Mouse (Mus musculus) embryonic facial prominence, embryonic 12.5 days (tissue): ENCODE measurements around the gene Gm42417. TPM values are rescaled to one million over a fixed set of nuclear protein-coding genes. Genes with fewer than 3 reads are reported as not detected.

ENCODE experiments used
- ATAC-seq: fragments of 200-750 bp; cut with Nextera tagmentation; 2 replicates; pipeline ENCODE4 v1.8.0; 2017; ENCODE audit not compliant: insufficient number of reproducible peaks, insufficient read depth, low FRiP score, low TSS enrichment
- H3K27ac ChIP-seq: fragments of 300-500 bp; sonication (generic); 2 replicates; pipeline ENCODE4 v1.5.1; 2016; ENCODE audit warnings: mild to moderate bottlenecking
- H3K27me3 ChIP-seq: fragments of 300-500 bp; sonication (generic); 2 replicates; pipeline ENCODE4 v1.6.1; 2016; ENCODE audit warnings: mild to moderate bottlenecking, moderate library complexity
- H3K36me3 ChIP-seq: fragments of 300-500 bp; sonication (generic); 2 replicates; pipeline ENCODE4 v1.6.1; 2016; ENCODE audit warnings: mild to moderate bottlenecking
- H3K4me1 ChIP-seq: fragments of 300-500 bp; sonication (generic); 2 replicates; pipeline ENCODE4 v1.6.1; 2016
- H3K4me2 ChIP-seq: fragments of 300-500 bp; sonication (generic); replicated peaks from 2 replicates; pipeline ENCODE4 v1.6.1; 2016; ENCODE audit warnings: mild to moderate bottlenecking, moderate library complexity
- H3K4me3 ChIP-seq: fragments of 300-500 bp; sonication (generic); 2 replicates; pipeline ENCODE4 v1.5.1; 2016; ENCODE audit warnings: mild to moderate bottlenecking
- H3K9ac ChIP-seq: fragments of 300-500 bp; sonication (generic); 2 replicates; pipeline ENCODE4 v1.6.1; 2016; ENCODE audit warnings: mild to moderate bottlenecking, moderate library complexity
- H3K9me3 ChIP-seq: fragments of 300-500 bp; sonication (generic); 2 replicates; pipeline ENCODE4 v1.6.1; 2016; ENCODE audit warnings: mild to moderate bottlenecking, moderate library complexity
- WGBS: fragments of 180-500 bp; shearing (Covaris S2); methylation state at CpG from one replicate; pipeline ENCODE4 v1.1.7; 2016; 5-methylcytosine and 5-hydroxymethylcytosine counted together
- polyA plus RNA-seq: library from polyadenylated mRNA; unstranded; fragments of >200 nt; fragmentation: Nextera tagmentation; extraction: Ambion mirVana; gene quantifications from 2 replicates; pipeline ENCODE4 v1.2.1, GENCODE M21; 2016

The Gm42417 gene
- polyA plus RNA-seq, 1 experiment from 2014 or later, result 0.49 TPM

DNA sequence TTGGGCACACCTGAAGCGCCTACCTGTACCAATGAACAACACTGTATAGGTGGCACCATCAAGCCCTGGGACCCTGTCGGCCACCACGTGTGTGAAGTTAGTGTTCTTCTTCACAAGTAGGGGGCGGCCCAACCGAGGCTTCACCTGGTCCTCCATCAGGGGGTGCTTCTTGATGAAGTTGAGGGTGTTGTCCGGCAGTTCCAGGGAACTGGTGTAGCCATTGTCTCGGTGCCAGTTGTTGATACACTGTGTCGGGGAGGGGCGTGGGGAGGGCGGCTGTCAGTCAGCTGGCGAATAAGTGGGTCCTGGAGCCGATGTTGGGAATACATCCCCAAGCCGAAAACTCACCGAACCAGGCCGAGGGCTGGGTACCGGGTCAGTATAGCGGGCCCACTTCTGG lies 12.7 kb upstream of the Gm42417 start:
- ATAC-seq, result no peak
- 85% methylated on average over 17 of the region's 17 CpGs for WGBS
- Histone ChIP-seq H3K36me3 (peaks cover 68% of the 10 kb centered on the region), H3K9ac (no peak overlapping the region), H3K4me2 (no peak overlapping the region), H3K27ac (no peak overlapping the region), H3K27me3 (no peaks in the 10 kb centered on the region), H3K4me3 (no peak overlapping the region), H3K4me1 (peaks cover 48% of the 10 kb centered on the region), H3K9me3 (no peaks in the 10 kb centered on the region)

DNA sequence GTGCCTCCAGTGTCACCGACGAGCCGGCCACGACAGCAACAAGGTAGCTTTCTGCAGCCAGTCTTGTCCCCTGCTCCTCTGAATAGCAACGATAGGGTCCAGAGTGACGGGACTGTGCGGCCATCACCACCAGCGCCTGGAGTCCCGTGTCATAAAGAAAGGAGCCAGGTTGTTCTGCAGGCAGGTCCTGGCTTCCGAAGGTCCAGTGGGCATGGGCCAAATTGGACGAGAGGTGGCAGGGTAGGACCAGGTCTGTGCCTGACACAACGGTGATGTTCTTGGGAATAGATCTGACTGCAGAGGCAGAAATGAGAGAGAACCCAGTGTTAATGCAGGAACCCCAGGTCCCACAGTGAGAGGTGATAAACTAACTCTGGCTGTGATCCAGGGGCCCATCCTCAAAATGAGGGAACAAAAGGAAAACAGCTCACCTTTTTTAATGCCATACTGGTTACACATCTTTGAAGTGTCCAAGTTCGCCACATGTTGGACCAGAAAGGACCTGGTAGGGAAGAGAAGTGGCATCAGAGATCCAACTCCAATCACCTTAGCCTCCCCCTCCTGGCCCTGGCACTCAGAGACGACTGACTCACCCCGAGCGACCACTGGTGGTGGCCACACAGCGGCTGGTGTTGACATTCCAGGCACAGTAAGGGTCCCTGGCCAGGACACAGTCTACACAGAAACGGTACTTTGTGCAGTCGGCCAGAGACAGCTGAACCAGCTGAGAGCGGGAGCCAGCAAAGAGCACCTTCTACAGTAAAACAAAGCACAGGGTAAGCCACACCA lies 11.0 kb upstream of the Gm42417 start:
- H3K27ac ChIP-seq, result 0 out of 2 replicates have a peak overlapping the region, but pooled peaks have one; percentile 74
- no peaks in the 10 kb centered on the region for H3K27me3 ChIP-seq
- WGBS, result 77% methylated on average over 20 of the region's 20 CpGs
- ATAC-seq, result no peak
- no peak overlapping the region for H3K4me3 ChIP-seq
- H3K9ac ChIP-seq, result no peak overlapping the region; the same call in 1 of the 2 replicates
- peaks cover 67% of the 10 kb centered on the region for H3K36me3 ChIP-seq
- no peaks in the 10 kb centered on the region for H3K9me3 ChIP-seq
- no peak overlapping the region for H3K4me2 ChIP-seq
- H3K4me1 ChIP-seq, result peaks cover 52% of the 10 kb centered on the region

DNA sequence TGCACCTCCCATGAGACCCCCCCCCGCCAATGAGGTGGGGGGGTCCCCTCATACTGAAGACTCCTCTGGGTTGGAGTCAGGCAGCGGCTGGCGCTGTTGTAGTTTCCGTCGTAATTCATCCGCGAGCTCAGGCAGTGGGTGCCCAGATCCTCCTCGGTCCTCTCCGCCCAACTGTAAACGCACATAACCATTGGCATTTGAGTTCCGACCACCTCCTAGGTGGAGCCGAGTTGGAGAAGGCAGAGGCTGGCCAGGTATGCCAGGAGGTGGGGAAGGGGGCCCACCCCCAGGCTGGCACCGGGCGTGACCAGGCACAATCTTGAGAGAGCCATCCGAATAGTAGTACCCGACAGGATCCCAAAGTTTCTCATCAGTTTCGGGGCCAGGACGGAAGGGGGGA lies 10.3 kb upstream of the Gm42417 start:
- Histone ChIP-seq H3K27ac (peak overlapping the region; percentile 74; the same call in 1 of the 2 replicates), H3K4me2 (0 out of 2 replicates have a peak overlapping the region, but pooled peaks have one; percentile 9), H3K27me3 (no peaks in the 10 kb centered on the region), H3K9me3 (no peaks in the 10 kb centered on the region), H3K36me3 (peaks cover 60% of the 10 kb centered on the region), H3K4me3 (no peak overlapping the region), H3K4me1 (peaks cover 45% of the 10 kb centered on the region), H3K9ac (peak overlapping the region; percentile 24; the same call in 1 of the 2 replicates)
- 86% methylated on average over 18 of the region's 18 CpGs for WGBS
- no peak for ATAC-seq

DNA sequence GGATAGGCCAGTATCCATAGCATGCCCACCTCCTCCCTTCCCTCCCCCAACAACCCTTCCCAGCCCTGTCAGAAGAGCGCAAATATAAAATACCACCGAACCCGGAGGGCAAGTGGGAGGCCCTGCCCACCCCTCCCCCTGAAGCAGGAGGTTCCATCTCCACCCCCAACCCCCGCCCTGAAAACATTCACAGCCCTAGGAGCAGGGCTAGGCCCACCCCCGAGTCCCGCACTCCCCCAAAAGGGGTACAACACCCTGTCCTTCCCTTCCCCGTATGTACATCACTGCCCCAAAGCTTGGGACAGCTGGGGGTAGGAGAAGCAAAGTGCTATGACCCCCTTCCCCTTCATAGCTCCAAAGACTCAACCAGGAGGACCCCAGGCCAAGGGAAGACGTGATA lies 9.5 kb upstream of the Gm42417 start:
- no peaks in the 10 kb centered on the region for H3K9me3 ChIP-seq
- H3K4me3 ChIP-seq, result no peak overlapping the region
- 0 out of 2 replicates have a peak overlapping the region, but pooled peaks have one; percentile 9 for H3K4me2 ChIP-seq
- H3K36me3 ChIP-seq, result peaks cover 52% of the 10 kb centered on the region
- H3K27ac ChIP-seq, result peak overlapping the region; percentile 74; the same call in 1 of the 2 replicates
- peaks cover 39% of the 10 kb centered on the region for H3K4me1 ChIP-seq
- 0 out of 2 replicates have a peak overlapping the region, but pooled peaks have one; percentile 19 for H3K9ac ChIP-seq
- 45% methylated on average over 7 of the region's 8 CpGs for WGBS
- ATAC-seq, result no peak
- H3K27me3 ChIP-seq, result no peaks in the 10 kb centered on the region

DNA sequence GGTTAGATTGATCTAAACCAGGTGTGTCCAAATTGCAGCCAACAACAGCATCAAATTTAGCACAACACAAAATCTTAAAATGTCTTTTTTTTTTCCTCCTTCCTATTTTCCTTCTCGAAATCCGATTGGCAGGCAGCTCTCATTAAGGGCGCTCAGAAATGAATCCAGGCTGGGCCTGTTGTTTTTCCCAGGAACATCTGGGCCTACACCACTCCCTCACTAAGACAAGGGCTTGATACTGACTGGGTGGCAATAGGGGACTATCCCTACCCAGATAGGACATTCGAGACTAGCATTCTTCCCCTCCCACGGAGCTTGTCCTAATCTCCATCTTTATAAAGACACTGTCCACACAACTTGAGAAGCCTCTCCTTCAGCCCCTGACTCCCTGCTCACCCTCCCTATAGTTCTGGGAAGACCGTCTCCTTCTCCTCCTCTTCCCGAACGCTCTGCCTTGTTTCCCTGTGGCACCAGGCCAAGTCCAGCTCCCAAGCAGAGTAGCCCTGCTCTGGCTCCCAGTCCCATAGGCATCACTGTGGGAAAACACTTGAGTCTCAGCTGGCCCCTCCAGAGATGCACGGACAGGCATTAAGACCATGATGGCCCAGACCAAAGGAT lies 8.9 kb upstream of the Gm42417 start:
- H3K4me2 ChIP-seq, result no peak overlapping the region
- no peaks in the 10 kb centered on the region for H3K27me3 ChIP-seq
- peaks cover 39% of the 10 kb centered on the region for H3K4me1 ChIP-seq
- H3K9me3 ChIP-seq, result no peaks in the 10 kb centered on the region
- no peak overlapping the region for H3K4me3 ChIP-seq
- 27% methylated on average over 9 of the region's 9 CpGs for WGBS
- no peak overlapping the region for H3K9ac ChIP-seq
- peaks cover 46% of the 10 kb centered on the region for H3K36me3 ChIP-seq
- ATAC-seq, result no peak
- H3K27ac ChIP-seq, result peak overlapping the region; percentile 74

DNA sequence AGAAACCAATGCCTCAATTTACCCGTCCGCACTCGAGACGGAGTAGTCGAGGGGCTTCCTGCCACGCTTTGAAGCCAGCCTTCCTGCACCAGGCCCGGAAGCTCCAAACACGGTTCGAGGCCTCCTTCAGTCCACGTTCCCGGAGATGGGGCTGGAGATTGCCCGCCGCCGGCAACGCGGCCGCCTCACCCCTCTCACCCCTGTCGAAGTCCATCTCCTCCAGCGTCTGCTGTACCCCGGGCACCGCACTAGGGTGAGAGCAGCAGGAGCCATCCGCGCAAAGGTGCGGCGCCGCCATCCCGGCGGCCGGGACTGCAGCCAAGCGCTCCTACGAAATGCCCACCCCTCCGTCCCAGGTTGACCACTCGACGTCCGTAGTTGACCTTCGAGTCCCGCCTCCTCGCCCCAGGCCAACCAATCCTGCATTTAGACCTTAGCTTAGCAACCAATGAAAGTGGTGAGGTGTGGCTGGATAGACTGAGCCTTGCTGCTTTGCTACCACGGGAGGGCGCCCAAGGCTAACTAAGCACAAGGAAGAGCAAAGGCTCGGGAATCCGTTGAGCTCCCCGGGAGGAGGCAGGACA lies 7.8 kb upstream of the Gm42417 start, which contains the start of gene Ankrd39:
Ankrd39 (minus strand) TSS at position 558 of the 584 bp plus-strand sequence.
- H3K9me3 ChIP-seq, result no peaks in the 10 kb centered on the region
- peak within 1 kb of the TSS; percentile 70 for H3K9ac ChIP-seq
- H3K4me3 ChIP-seq, result peak within 1 kb of the TSS; percentile 68
- H3K4me2 ChIP-seq, result peak within 1 kb of the TSS; percentile 72
- WGBS, result under 1% methylated on average over 43 of the region's 43 CpGs
- peak within 1 kb of the TSS; percentile 80 for H3K27ac ChIP-seq
- H3K27me3 ChIP-seq, result no peaks in the 10 kb centered on the region
- H3K4me1 ChIP-seq, result peaks cover 39% of the 10 kb centered on the region
- peaks cover 36% of the 10 kb centered on the region for H3K36me3 ChIP-seq
- peak; percentile 95 for ATAC-seq

DNA sequence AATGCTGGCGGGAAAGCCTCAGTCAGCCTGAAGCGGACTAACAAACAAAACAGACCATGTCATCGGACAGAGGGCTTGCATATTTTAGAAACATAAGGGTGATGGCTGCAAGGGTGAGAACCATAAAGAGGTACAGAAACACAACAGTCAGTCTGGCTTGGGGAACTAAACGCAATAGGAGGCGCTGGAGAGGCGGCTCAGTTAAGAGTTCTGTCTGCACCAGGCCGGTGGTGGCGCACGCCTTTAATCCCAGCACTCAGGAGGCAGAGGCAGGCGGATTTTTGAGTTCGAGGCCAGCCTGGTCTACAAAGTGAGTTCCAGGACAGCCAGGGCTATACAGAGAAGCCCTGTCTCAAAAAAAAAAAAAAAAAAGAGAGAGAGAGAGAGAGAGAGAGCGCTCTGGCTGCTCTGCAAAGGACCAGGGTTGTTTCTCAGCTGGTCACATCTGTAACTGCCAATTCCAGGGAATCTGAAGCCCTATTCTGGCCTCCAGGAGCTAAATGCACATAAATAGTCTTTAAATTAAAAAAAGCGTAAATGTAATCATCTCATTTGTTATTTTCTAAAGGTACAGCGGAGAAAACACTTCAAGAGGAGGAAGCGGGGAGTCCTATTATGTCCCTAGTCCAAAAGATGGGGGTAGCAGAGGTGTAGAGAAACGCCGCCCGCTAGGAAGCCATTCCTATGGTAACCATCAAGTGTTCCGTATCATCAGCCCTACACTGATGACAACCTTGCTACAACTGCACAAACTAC lies 6.8 kb upstream of the Gm42417 start:
- Histone ChIP-seq H3K9me3 (no peaks in the 10 kb centered on the region), H3K27ac (no peak overlapping the region), H3K4me3 (peak overlapping the region; percentile 68), H3K4me2 (peak overlapping the region; percentile 72), H3K36me3 (peaks cover 36% of the 10 kb centered on the region), H3K27me3 (no peaks in the 10 kb centered on the region), H3K4me1 (peaks cover 39% of the 10 kb centered on the region), H3K9ac (peak overlapping the region; percentile 70; the same call in 1 of the 2 replicates)
- 71% methylated on average over 19 of the region's 19 CpGs for WGBS
- ATAC-seq, result no peak

DNA sequence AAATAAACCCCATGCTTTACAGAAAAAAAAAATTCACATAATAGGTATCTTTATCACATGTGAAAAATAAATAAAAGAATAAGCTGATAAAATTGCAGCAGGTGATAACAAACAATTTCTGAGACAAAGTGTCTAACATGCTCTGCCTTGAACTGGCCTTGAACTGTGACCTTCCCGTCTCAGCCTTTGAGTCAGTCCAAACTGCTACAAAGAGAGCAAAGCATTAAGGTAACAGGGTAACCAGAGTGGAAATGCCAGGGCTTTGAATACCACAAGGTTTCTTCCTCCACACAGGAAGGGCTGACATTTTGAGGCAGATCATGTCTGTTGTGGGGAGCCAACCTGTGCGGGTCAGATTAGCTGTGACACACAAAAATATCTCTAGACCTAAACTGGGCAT lies 6.2 kb upstream of the Gm42417 start:
- Histone ChIP-seq H3K4me2 (no peak overlapping the region), H3K36me3 (peaks cover 34% of the 10 kb centered on the region), H3K9me3 (no peaks in the 10 kb centered on the region), H3K4me1 (peaks cover 39% of the 10 kb centered on the region), H3K9ac (no peak overlapping the region), H3K27me3 (no peaks in the 10 kb centered on the region), H3K4me3 (no peak overlapping the region), H3K27ac (no peak overlapping the region)
- 74% methylated on average over 2 of the region's 2 CpGs for WGBS
- no peak for ATAC-seq

DNA sequence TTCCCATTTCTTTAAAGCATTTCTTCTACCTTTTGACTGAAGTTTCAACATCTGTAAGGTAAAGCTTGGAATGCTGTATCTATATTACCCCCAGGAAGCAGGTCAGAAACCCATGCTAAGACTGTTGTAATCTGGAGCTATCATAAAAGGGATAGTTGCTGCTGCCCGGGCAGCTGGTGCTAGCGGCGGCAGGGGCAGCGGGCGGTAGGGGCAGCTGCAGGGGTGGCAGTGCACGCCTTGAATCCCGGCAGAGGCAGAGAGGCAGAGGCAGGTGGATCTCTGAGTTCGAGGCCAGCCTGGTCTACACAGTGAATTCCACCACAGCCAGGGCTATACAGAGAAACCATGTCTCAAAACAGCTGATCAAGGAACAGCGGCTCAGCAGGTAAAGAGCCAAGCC lies 3.7 kb upstream of the Gm42417 start:
- no peak for ATAC-seq
- WGBS, result 91% methylated on average over 9 of the region's 9 CpGs
- H3K9me3 ChIP-seq, result no peaks in the 10 kb centered on the region
- no peak overlapping the region for H3K4me3 ChIP-seq
- no peak overlapping the region for H3K9ac ChIP-seq
- no peak overlapping the region for H3K27ac ChIP-seq
- no peak overlapping the region for H3K4me2 ChIP-seq
- H3K36me3 ChIP-seq, result peaks cover 34% of the 10 kb centered on the region
- H3K4me1 ChIP-seq, result peaks cover 17% of the 10 kb centered on the region
- no peaks in the 10 kb centered on the region for H3K27me3 ChIP-seq

DNA sequence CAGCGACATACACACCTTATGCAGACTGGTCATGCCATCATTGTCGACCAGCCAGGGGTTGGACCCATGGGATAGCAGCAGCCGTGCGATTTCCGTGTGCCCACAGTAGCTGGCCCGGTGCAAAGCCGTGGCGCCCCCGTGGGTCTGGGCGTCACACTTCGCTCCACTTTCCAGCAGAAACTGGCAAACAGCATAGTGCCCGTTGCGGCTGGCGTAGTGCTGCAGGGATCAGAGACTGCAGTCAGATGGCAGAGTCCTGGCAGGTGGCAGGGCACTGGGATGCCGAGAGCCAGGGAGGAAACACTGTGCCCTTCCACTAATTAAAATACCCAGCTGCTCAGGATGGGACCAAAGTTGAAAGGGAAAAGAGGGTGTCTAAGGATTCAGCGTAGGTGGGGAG lies 2.6 kb upstream of the Gm42417 start:
- Histone ChIP-seq H3K4me2 (no peak overlapping the region), H3K27ac (no peak overlapping the region), H3K27me3 (no peaks in the 10 kb centered on the region), H3K4me3 (no peak overlapping the region), H3K36me3 (peaks cover 34% of the 10 kb centered on the region), H3K9ac (no peak overlapping the region), H3K4me1 (peaks cover 11% of the 10 kb centered on the region; the same call in 1 of the 2 replicates), H3K9me3 (no peaks in the 10 kb centered on the region)
- 95% methylated on average over 16 of the region's 16 CpGs for WGBS
- no peak for ATAC-seq

DNA sequence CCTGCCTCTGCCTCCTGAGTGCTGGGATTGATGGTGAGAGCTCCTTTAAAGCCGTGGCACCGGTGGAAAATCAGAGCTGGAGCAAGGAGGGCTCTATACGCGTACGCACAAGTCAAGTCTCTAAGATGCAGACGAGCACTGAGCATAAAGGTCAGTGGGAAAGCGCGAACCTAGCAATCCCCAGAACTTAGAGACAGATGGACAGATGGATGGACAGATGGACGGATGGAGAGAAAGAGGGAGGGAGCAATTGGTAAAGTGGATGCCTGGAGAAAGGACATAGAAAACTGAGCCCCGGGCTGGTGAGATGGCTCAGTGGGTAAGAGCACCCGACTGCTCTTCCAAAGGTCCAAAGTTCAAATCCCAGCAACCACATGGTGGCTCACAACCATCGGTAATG lies 1.6 kb upstream of the Gm42417 start:
- WGBS, result 92% methylated on average over 12 of the region's 12 CpGs
- Histone ChIP-seq H3K36me3 (peaks cover 39% of the 10 kb centered on the region), H3K4me3 (no peak overlapping the region), H3K4me1 (peaks cover 4% of the 10 kb centered on the region; the same call in 1 of the 2 replicates), H3K9ac (no peak overlapping the region), H3K9me3 (no peaks in the 10 kb centered on the region), H3K4me2 (no peak overlapping the region), H3K27me3 (no peaks in the 10 kb centered on the region), H3K27ac (no peak overlapping the region)
- ATAC-seq, result no peak
